Mouse (Mus musculus) erythroblast, embryonic 14.5 days (primary cell): ENCODE data around the gene Surf2.

Source experiments
- GATA1 ChIP-seq: IDR thresholded peaks from 2 replicates; pipeline ENCODE4 v1.6.1; 2012; ENCODE audit warnings: low read length, inconsistent platforms, mixed read lengths
- TAL1 ChIP-seq: IDR thresholded peaks from 3 replicates; pipeline ENCODE4 v1.6.1; 2012; ENCODE audit warnings: low read length, inconsistent platforms, mixed read lengths

DNA sequence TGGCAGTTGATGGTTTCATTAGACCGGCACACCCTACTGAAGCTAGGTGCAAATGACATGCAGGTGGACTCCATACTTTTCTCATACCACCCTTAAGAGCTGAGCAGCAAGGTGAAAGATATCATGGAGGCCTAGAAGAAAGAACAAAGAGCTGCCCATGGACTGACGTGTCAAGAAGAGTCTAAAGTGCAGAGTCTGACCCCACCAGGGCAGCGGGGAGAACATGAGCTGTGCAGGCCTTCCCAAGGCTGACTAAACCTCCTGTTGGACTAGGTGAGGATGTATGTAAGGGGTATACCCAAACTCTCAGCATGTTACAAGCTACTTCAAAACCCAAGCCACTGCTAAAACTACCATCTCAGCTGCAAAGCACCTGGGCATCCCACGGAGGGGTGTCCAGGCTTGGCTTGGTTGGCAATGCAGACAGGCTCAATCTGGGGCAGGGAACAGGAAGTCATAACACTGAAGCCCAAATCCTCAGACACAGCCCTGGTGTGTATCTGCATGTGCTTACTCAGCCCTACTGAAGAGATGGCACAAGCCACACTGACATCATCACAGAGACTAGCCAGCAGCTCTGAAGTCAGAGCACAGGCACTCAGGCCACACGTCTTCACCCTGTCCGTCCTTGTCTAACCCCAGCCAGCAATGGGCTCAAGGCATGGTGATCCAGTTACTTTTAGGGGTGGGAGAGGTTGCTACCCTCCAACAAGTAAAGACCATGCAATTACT lies 11.7 kb downstream of the Surf2 start:
- TF ChIP-seq TAL1 = no peak
- TF ChIP-seq GATA1 = no peak
